Mouse (Mus musculus) cerebellum, postnatal 4 days (tissue): ENCODE measurements around the gene Doc2b.
A peak's percentile ranks its signal among the peaks of the same experiment; 100 is the strongest.
"Not testable (repeated sequence)": the region's sequence is repeated elsewhere in the genome, so short reads cannot be mapped to it uniquely, and the experiment has no call there.

ENCODE experiments used
- DNase-seq, 2 experiments: peaks; one replicate each; pipeline ENCODE4 v3.0.0; 2022; ENCODE audit warnings: low spot score in 2 of 2, mixed read lengths in 1 of 2

The Doc2b gene

DNA sequence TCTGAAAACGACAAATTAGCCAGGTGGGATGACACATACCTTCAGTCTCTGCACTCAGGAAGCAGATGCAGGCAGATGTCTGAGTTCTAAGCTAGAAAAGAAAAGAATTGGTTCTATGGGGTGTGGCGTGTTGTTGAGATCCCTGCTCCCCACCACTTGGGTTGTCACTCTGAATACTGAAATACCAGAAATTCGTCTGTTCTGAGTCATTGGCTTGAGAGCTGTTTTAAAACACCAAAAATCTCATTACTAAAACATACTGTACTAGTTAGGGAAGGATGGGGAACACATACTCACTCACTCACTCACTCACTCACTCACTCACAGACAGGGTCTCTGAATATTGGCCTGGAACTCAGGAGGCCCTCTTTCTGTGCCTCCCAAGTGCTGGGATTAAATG, 58.9 kb downstream of the Doc2b start:
- DNase-seq = no peak

GRCm38 (mm10) chr11:75735462-75736252, 60.2 kb downstream of the Doc2b start:
- no peak for DNase-seq

GRCm38 (mm10) chr11:75733227-75733940, 62.5 kb downstream of the Doc2b start:
- DNase-seq = peak; percentile 35 to 75

DNA sequence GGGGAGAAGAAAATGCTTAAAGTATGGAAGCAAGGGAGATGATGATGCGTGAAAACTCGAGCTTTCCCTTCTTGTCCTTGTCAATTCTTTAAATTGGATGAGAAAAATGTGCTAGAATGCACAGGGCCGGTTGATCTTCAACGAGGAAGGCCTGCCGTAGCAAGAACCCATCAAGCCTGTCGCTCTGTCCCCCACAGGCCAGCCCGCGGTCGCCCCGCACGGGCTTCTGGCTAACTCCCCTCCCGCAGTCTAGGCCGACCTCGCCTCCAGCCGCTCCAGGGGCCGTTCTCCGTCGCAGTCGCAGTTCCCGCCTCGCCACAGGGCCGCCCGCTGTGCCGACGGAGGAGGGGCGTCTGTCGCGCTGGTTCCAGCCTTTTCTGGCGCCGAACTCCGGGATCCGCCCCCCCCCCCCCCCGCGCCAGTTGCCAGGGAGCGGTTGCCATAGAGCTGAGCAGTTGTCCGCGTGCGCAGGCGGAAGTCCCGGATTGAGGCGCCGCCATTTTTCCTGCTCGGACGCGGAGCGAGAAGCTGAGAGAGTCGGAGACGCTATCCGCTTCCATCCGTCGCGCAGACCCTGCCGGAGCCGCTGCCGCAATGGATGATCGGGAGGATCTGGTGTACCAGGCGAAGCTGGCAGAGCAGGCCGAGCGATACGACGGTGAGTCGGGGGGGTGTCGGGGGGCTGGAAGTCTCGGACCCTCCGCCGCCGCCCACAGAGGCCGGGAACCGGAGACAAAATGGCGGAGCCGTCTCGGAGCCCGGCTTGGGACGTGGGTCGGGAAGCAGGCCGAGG, 63.2 kb downstream of the Doc2b start, which contains the start of gene Ywhae:
Gene Ywhae (plus strand): TSS at position 436 of the 793 bp plus-strand sequence.
- DNase-seq = peak; percentile 76 to 92

- DNase-seq = not testable (repeated sequence)
Measured at GRCm38 (mm10) chr11:75727659-75728058, 68.2 kb downstream of the Doc2b start.

DNA sequence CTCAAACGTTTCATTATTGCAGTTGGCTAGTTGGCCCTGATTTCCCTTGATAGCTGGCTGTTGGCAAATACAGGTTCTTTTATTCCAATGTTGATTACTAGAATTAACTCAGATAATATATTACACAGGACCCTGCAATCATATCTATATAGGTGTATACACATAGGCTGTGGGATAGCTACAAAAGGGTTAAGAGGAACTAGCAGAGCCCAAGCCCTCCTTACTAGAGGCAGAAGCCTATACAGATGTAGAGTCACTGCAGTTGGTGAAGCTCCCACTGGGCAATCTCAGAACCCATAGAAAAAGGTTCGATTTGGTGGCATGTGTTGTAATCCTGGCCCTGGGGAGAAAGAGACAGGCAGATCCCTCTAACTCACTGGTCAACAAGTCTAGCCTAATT, 68.7 kb downstream of the Doc2b start:
- no peak for DNase-seq

GRCm38 (mm10) chr11:75722339-75722738, 73.5 kb downstream of the Doc2b start:
- DNase-seq = no peak
